Mouse (Mus musculus) limb, embryonic 14.5 days (tissue): ENCODE data around the gene Uqcc3. TPM values are rescaled to one million over a fixed set of nuclear protein-coding genes. Genes with fewer than 3 reads are reported as not detected.

Source experiments
- ATAC-seq: fragments of 200-750 bp; cut with Nextera tagmentation; 2 replicates; pipeline ENCODE4 v1.8.0; 2017; ENCODE audit warnings: low read depth, moderate number of reproducible peaks, moderate TSS enrichment; ENCODE audit not compliant: low FRiP score
- DNase-seq: peaks from one replicate; pipeline ENCODE4 v3.0.0-alpha.2; 2015; ENCODE audit warnings: low spot score
- H3K27ac ChIP-seq: fragments of 300-500 bp; sonication (generic); replicated peaks from 2 replicates; pipeline ENCODE4 v1.5.1; 2014; ENCODE audit warnings: low read depth, mild to moderate bottlenecking, low read length, moderate library complexity, mixed read lengths
- H3K27me3 ChIP-seq: fragments of 300-500 bp; sonication (generic); 2 replicates; pipeline ENCODE4 v1.6.1; 2014; ENCODE audit warnings: low read length, mixed read lengths; ENCODE audit not compliant: control insufficient read depth, insufficient read depth
- H3K36me3 ChIP-seq: fragments of 300-500 bp; sonication (generic); 2 replicates; pipeline ENCODE4 v1.6.1; 2014; ENCODE audit warnings: mild to moderate bottlenecking, low read length, moderate library complexity, mixed read lengths; ENCODE audit not compliant: control insufficient read depth, insufficient read depth
- H3K4me1 ChIP-seq: fragments of 300-500 bp; sonication (generic); 2 replicates; pipeline ENCODE4 v1.6.1; 2014; ENCODE audit warnings: antibody characterized with exemption, low read length, mixed read lengths; ENCODE audit not compliant: control insufficient read depth, insufficient read depth
- H3K4me2 ChIP-seq: fragments of 300-500 bp; sonication (generic); replicated peaks from 2 replicates; pipeline ENCODE4 v1.6.1; 2014; ENCODE audit warnings: low read depth, mild to moderate bottlenecking, low read length, moderate library complexity; ENCODE audit not compliant: severe bottlenecking
- H3K4me3 ChIP-seq: fragments of 300-500 bp; sonication (generic); replicated peaks from 2 replicates; pipeline ENCODE4 v1.5.1; 2014; ENCODE audit warnings: low read length
- H3K9ac ChIP-seq: fragments of 300-500 bp; sonication (generic); 2 replicates; pipeline ENCODE4 v1.6.1; 2014; ENCODE audit warnings: mild to moderate bottlenecking, low read depth, low read length, moderate library complexity; ENCODE audit not compliant: severe bottlenecking
- H3K9me3 ChIP-seq: fragments of 300-500 bp; sonication (generic); 2 replicates; pipeline ENCODE4 v1.6.1; 2016; ENCODE audit warnings: low read length; ENCODE audit not compliant: control insufficient read depth
- POLR2A ChIP-seq: fragments of 200-500 bp; IDR thresholded peaks from 2 replicates; pipeline ENCODE4 v1.8.0; 2012; ENCODE audit warnings: inconsistent platforms, mild to moderate bottlenecking, moderate library complexity, borderline replicate concordance; ENCODE audit not compliant: insufficient read depth, insufficient read length; ENCODE audit errors: extremely low read depth
- WGBS: fragments of 180-500 bp; shearing (Covaris S2); extraction: QIAGEN DNeasy Blood & Tissue Kit; methylation state at CpG from one replicate; pipeline ENCODE4 v1.1.7; 2014; 5-methylcytosine and 5-hydroxymethylcytosine counted together
- polyA plus RNA-seq, 2 experiments: library from polyadenylated mRNA; depleted of rRNA in 1 of 2; stranded (reverse) in 1 of 2; unstranded in 1 of 2; fragments of >200 nt; fragmentation: Nextera tagmentation in 1 of 2; extraction: Ambion mirVana in 1 of 2; gene quantifications; 2 replicates each; pipeline versions ENCODE4 v1.2.1 to v1.2.3; 2012 to 2014

Uqcc3 gene
- polyA plus RNA-seq, 2 experiments: 51.3 to 65.9 TPM

GRCm38 (mm10) chr19:8848356-8848755 lies 32.4 kb downstream of the Uqcc3 start:
- no peak for TF ChIP-seq POLR2A
- ATAC-seq (no peak), DNase-seq (no peak)
- H3K4me2 ChIP-seq: no peak overlapping the region
- no peak overlapping the region for H3K27ac ChIP-seq
- H3K4me3 ChIP-seq: no peak overlapping the region
- WGBS: 64% methylated on average over 5 of the region's 5 CpGs
- no peaks in the 10 kb centered on the region for H3K9me3 ChIP-seq
- H3K4me1 ChIP-seq: peaks cover 8% of the 10 kb centered on the region
- H3K9ac ChIP-seq: no peak overlapping the region
- peaks cover 25% of the 10 kb centered on the region for H3K36me3 ChIP-seq
- H3K27me3 ChIP-seq: no peaks in the 10 kb centered on the region

- TF ChIP-seq POLR2A: no peak
- ATAC-seq (no peak), DNase-seq (peak; percentile 85)
- Histone ChIP-seq H3K4me3 (no peak overlapping the region), H3K4me2 (no peak overlapping the region), H3K4me1 (peaks cover 9% of the 10 kb centered on the region), H3K36me3 (peaks cover 34% of the 10 kb centered on the region), H3K27me3 (no peaks in the 10 kb centered on the region), H3K9ac (no peak overlapping the region), H3K27ac (no peak overlapping the region), H3K9me3 (no peaks in the 10 kb centered on the region)
- WGBS: 56% methylated on average over 5 of the region's 5 CpGs
Measured at GRCm38 (mm10) chr19:8844371-8845129, 36.2 kb downstream of the Uqcc3 start.

GRCm38 (mm10) chr19:8842961-8843360 lies 37.8 kb downstream of the Uqcc3 start:
- Histone ChIP-seq H3K36me3 (peaks cover 34% of the 10 kb centered on the region), H3K9me3 (no peaks in the 10 kb centered on the region), H3K27ac (no peak overlapping the region), H3K4me1 (peaks cover 25% of the 10 kb centered on the region), H3K4me3 (no peak overlapping the region), H3K4me2 (no peak overlapping the region), H3K27me3 (no peaks in the 10 kb centered on the region), H3K9ac (no peak overlapping the region)
- DNase-seq (no peak), ATAC-seq (no peak)
- no peak for TF ChIP-seq POLR2A
- 84% methylated on average over 6 of the region's 6 CpGs for WGBS

GRCm38 (mm10) chr19:8841012-8841411 lies 39.7 kb downstream of the Uqcc3 start:
- no peak overlapping the region for H3K27ac ChIP-seq
- no peak for TF ChIP-seq POLR2A
- no peak for ATAC-seq
- H3K36me3 ChIP-seq: peaks cover 14% of the 10 kb centered on the region
- peak overlapping the region; percentile 56; the same call in 1 of the 2 replicates for H3K4me2 ChIP-seq
- DNase-seq: no peak
- WGBS: 89% methylated on average over 7 of the region's 7 CpGs
- no peaks in the 10 kb centered on the region for H3K27me3 ChIP-seq
- peaks cover 25% of the 10 kb centered on the region for H3K4me1 ChIP-seq
- H3K9me3 ChIP-seq: no peaks in the 10 kb centered on the region
- H3K4me3 ChIP-seq: no peak overlapping the region
- H3K9ac ChIP-seq: no peak overlapping the region

DNA sequence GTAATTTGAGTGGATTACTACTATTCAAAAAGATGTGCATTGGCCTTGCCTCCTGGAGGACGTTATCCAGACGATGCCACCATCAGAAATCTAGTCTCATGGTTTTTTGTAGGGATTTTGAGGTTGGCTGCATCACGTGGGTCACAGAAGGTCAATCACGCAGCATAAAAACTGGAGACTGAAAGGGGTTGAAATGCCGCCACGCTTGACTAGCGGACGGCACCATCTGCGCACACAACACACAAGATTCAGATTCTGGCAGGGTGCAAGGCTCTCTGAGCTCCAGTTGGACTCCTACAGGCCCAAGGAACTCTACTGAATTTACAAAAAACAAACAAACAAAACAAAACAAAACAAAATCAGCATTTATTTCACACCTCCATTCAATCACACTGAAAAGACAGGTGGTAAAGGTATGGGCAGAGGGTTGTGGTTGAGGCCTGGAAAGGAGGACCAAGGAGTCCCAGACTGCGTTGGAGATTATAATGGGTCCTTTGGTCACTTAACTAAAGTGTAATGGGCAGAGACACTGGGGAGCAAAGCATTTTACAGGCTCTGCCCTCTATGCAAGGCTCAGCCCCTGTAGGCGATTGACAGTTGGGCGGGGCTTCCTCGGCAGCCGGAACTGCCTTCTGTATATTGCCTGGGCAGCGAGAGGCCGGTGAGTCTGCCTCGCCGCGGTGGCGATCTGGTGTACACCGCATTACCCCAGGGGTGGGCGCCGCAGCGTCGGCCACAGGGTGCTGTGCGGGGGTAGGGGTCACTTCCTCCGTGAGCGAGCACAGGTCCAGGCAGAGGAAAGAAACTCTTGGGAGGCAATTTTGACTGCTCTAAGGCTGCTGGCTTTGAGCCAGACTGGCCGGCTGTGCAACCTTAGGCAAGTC lies 40.6 kb downstream of the Uqcc3 start:
- H3K27ac ChIP-seq: no peak overlapping the region
- ATAC-seq (no peak), DNase-seq (no peak)
- TF ChIP-seq POLR2A: no peak
- peak overlapping the region; percentile 56 for H3K4me2 ChIP-seq
- peak overlapping the region; percentile 59 for H3K9ac ChIP-seq
- H3K9me3 ChIP-seq: no peaks in the 10 kb centered on the region
- 23% methylated on average over 29 of the region's 29 CpGs for WGBS
- peaks cover 25% of the 10 kb centered on the region for H3K4me1 ChIP-seq
- H3K4me3 ChIP-seq: peak overlapping the region; percentile 39
- H3K36me3 ChIP-seq: peaks cover 19% of the 10 kb centered on the region
- H3K27me3 ChIP-seq: no peaks in the 10 kb centered on the region
